Mouse (Mus musculus): ENCODE measurements around the gene Myo5c. TPM values are rescaled to one million over a fixed set of nuclear protein-coding genes. Genes with fewer than 3 reads are reported as not detected.

The Myo5c gene
- total RNA-seq (2014; rRNA removed) (0.22 and 0.61 TPM in 2 replicates), polyA plus RNA-seq (2015; fragmentation: Nextera tagmentation; extraction: Ambion mirVana) (0.36 and 0.62 TPM in 2 replicates)

DNA sequence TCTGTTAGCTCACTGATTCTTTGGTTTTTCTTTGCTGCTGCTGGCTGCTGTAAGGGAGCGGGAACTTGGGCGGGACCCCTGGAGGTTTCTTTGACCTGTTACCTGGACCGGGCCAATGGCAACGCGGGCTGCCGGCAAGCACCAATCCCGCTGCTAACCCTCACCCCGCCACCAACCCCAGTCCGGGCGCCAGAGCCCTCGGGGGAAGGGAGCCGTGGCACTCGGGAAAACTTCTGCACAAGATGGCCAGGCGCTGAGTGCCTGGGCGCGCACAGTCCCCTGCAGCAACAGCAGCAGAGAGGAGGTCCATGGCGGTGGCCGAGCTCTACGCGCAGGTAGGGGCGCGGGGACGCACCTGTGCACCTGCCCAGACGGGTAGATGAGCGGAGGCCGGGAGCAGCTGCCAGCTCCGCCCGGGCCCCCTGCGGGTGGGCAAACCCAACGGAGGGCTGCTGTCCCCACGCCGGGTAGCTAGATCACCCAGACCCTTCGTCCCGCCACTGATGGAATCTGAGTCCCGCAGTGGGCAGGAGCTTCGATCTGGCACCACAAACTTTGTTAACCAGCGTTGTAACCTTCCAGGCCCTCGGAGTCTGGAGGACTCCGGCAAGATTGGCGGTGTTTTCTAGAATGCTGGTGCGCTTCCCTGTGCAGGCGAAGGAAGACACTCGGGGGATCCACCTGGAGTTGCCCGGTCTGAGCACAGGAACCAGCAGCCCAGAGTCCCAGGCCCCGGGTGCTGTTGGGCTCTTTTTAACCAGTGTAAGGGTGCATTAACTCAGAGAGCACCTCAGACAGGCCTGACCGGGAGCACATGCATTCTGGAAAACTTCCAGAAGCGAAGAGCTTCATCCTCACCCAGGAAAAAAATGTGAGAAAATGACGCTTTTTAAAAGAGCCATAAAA is at the start of gene Myo5c:
Myo5c (plus strand) TSS at position 180 of the 906 bp plus-strand sequence.
- Histone ChIP-seq H3K9ac (replicated peaks; ENCODE audit: low read length, poor library complexity, severe bottlenecking) (no peak within 1 kb of the TSS), H3K4me3 (ENCODE audit: low read depth, low read length) (peak within 1 kb of the TSS; percentile 28), H3K36me3 (ENCODE audit: insufficient read depth, low read length) (no peaks in the 10 kb centered on the region), H3K9me3 (ENCODE audit: low read length) (no peaks in the 10 kb centered on the region), H3K4me2 (ENCODE audit: low read depth, low read length, poor library complexity, severe bottlenecking) (peak within 1 kb of the TSS; percentile 55), H3K4me1 (ENCODE audit: insufficient read depth, low read length) (peaks cover 5% of the 10 kb centered on the region), H3K27ac (ENCODE audit: low read depth, low read length) (no peak within 1 kb of the TSS), H3K27me3 (ENCODE audit: insufficient read depth, low read length) (peaks cover 12% of the 10 kb centered on the region)
- DNase-seq (ENCODE audit: low spot score), result no peak
- ATAC-seq (ENCODE audit: low FRiP score), result no peak
- WGBS, result 5% methylated on average over 45 of the region's 48 CpGs
- TF ChIP-seq CTCF (IDR thresholded peaks at IDR 0.05), result no peak

GRCm38 (mm10) chr9:75187646-75188260 is 44.1 kb upstream of the Myo5c start:
- peaks cover 35% of the 10 kb centered on the region for H3K36me3 ChIP-seq (ENCODE audit: insufficient read depth, low read length)
- H3K4me3 ChIP-seq (ENCODE audit: low read depth, low read length), result no peak overlapping the region
- whole genome bisulfite sequencing, result 84% methylated on average over 3 of the region's 3 CpGs
- no peaks in the 10 kb centered on the region for H3K27me3 ChIP-seq (ENCODE audit: insufficient read depth, low read length)
- DNase-seq (ENCODE audit: low spot score) (no peak), ATAC-seq (ENCODE audit: low FRiP score) (no peak)
- no peak overlapping the region; the same call in 1 of the 2 replicates for H3K9ac ChIP-seq (replicated peaks; ENCODE audit: low read length, poor library complexity, severe bottlenecking)
- no peak for TF ChIP-seq CTCF (IDR thresholded peaks at IDR 0.05)
- H3K27ac ChIP-seq (ENCODE audit: low read depth, low read length), result no peak overlapping the region
- H3K4me1 ChIP-seq (ENCODE audit: insufficient read depth, low read length), result no peaks in the 10 kb centered on the region
- H3K4me2 ChIP-seq (ENCODE audit: low read depth, low read length, poor library complexity, severe bottlenecking), result no peak overlapping the region
- no peaks in the 10 kb centered on the region for H3K9me3 ChIP-seq (ENCODE audit: low read length)

DNA sequence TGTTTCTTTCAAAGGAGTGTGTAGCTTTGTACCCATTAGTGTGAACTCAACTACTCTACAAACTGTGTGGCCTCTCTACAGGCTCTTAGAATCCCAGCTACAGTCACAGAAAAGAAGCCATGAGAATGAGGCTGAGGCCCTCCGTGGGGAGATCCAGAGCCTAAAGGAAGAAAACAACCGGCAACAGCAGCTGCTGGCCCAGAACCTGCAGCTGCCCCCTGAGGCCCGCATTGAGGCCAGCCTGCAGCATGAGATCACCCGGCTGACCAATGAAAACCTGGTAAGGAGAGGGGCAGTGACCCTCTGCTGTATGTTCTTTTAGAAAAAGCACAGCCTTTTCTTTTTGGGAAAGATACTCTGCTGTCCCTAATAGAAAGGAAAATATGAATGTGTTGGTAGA is 38.0 kb upstream of the Myo5c start:
- peaks cover 22% of the 10 kb centered on the region for H3K36me3 ChIP-seq (ENCODE audit: insufficient read depth, low read length)
- DNase-seq (ENCODE audit: low spot score) (no peak), ATAC-seq (ENCODE audit: low FRiP score) (no peak)
- H3K4me3 ChIP-seq (ENCODE audit: low read depth, low read length), result no peak overlapping the region
- no peaks in the 10 kb centered on the region for H3K27me3 ChIP-seq (ENCODE audit: insufficient read depth, low read length)
- 28% methylated on average over 4 of the region's 4 CpGs for WGBS
- no peak overlapping the region for H3K9ac ChIP-seq (replicated peaks; ENCODE audit: low read length, poor library complexity, severe bottlenecking)
- H3K4me2 ChIP-seq (ENCODE audit: low read depth, low read length, poor library complexity, severe bottlenecking), result no peak overlapping the region
- H3K9me3 ChIP-seq (ENCODE audit: low read length), result no peaks in the 10 kb centered on the region
- H3K4me1 ChIP-seq (ENCODE audit: insufficient read depth, low read length), result no peaks in the 10 kb centered on the region
- TF ChIP-seq CTCF (IDR thresholded peaks at IDR 0.05), result no peak
- H3K27ac ChIP-seq (ENCODE audit: low read depth, low read length), result no peak overlapping the region

GRCm38 (mm10) chr9:75196335-75196734 is 35.5 kb upstream of the Myo5c start:
- Histone ChIP-seq H3K4me1 (ENCODE audit: insufficient read depth, low read length) (no peaks in the 10 kb centered on the region), H3K9me3 (ENCODE audit: low read length) (no peaks in the 10 kb centered on the region), H3K36me3 (ENCODE audit: insufficient read depth, low read length) (peaks cover 25% of the 10 kb centered on the region), H3K27ac (ENCODE audit: low read depth, low read length) (no peak overlapping the region), H3K27me3 (ENCODE audit: insufficient read depth, low read length) (no peaks in the 10 kb centered on the region), H3K4me3 (ENCODE audit: low read depth, low read length) (no peak overlapping the region), H3K9ac (replicated peaks; ENCODE audit: low read length, poor library complexity, severe bottlenecking) (no peak overlapping the region), H3K4me2 (ENCODE audit: low read depth, low read length, poor library complexity, severe bottlenecking) (no peak overlapping the region)
- ATAC-seq (ENCODE audit: low FRiP score), result no peak
- WGBS, result 59% methylated on average over 2 of the region's 2 CpGs
- no peak for TF ChIP-seq CTCF (IDR thresholded peaks at IDR 0.05)
- DNase-seq (ENCODE audit: low spot score), result no peak

DNA sequence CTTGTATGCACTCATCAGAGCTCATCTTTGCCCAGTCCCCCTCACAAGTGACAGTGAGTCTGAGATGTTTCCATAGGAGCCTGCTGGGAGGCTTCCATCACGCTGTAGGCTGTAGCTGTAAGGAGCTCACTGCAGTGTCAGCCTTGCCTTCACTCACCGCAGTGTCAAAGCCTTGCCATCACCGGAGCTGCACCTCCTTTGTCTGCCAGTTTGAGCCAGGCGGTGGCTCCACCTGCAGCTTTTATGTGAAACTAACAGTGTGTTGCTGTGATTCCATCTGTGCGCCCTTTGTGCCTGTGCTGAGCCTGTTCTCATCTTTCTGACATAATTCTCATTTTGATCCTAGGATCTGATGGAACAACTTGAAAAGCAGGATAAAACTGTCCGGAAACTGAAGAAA is 34.5 kb upstream of the Myo5c start:
- Histone ChIP-seq H3K4me2 (ENCODE audit: low read depth, low read length, poor library complexity, severe bottlenecking) (no peak overlapping the region), H3K9ac (replicated peaks; ENCODE audit: low read length, poor library complexity, severe bottlenecking) (no peak overlapping the region), H3K36me3 (ENCODE audit: insufficient read depth, low read length) (peaks cover 32% of the 10 kb centered on the region), H3K4me3 (ENCODE audit: low read depth, low read length) (no peak overlapping the region), H3K27me3 (ENCODE audit: insufficient read depth, low read length) (no peaks in the 10 kb centered on the region), H3K27ac (ENCODE audit: low read depth, low read length) (no peak overlapping the region), H3K4me1 (ENCODE audit: insufficient read depth, low read length) (no peaks in the 10 kb centered on the region), H3K9me3 (ENCODE audit: low read length) (no peaks in the 10 kb centered on the region)
- 34% methylated on average over 6 of the region's 6 CpGs for WGBS
- DNase-seq (ENCODE audit: low spot score), result peak; percentile 69
- peak; percentile 68 for TF ChIP-seq CTCF (IDR thresholded peaks at IDR 0.05)
- ATAC-seq (ENCODE audit: low FRiP score), result 0 out of 2 replicates have a peak, but pooled peaks have one; percentile 31

DNA sequence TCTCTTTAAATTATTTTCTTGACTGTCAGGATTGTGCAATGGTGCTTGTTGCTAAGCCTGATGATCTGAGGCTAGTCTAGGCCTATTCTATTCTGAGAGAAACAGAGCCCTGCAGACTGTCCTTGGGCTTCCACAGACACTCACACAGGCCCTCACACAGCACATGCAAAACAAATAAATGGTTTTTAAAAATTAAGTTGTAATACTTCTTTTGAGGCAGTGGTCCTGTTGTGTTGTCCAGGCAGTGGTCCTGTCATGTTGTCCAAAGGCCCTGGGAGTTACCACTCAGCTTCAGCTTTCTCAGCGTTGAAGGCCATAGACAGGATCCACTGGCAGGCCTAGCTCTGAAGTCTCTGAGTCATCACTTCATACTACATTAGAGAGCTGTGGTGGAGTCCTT is 30.3 kb upstream of the Myo5c start:
- no peaks in the 10 kb centered on the region for H3K4me1 ChIP-seq (ENCODE audit: insufficient read depth, low read length)
- no peak overlapping the region for H3K4me3 ChIP-seq (ENCODE audit: low read depth, low read length)
- TF ChIP-seq CTCF (IDR thresholded peaks at IDR 0.05), result no peak
- H3K27ac ChIP-seq (ENCODE audit: low read depth, low read length), result no peak overlapping the region
- DNase-seq (ENCODE audit: low spot score) (no peak), ATAC-seq (ENCODE audit: low FRiP score) (no peak)
- H3K36me3 ChIP-seq (ENCODE audit: insufficient read depth, low read length), result peaks cover 31% of the 10 kb centered on the region
- no peaks in the 10 kb centered on the region for H3K9me3 ChIP-seq (ENCODE audit: low read length)
- WGBS, result 100% methylated on average over 1 of the region's 1 CpGs
- no peak overlapping the region for H3K4me2 ChIP-seq (ENCODE audit: low read depth, low read length, poor library complexity, severe bottlenecking)
- H3K27me3 ChIP-seq (ENCODE audit: insufficient read depth, low read length), result no peaks in the 10 kb centered on the region
- H3K9ac ChIP-seq (replicated peaks; ENCODE audit: low read length, poor library complexity, severe bottlenecking), result no peak overlapping the region

Measured in midbrain, postnatal 0 days (tissue).